Mouse (Mus musculus): ENCODE measurements at regions not wholly inside any gene's neighbourhood (a gene's known extent, or its start where the extent isn't known, plus 50 kb on each side); places are given as distances from the start of the nearest gene placed in this dataset.

DNA sequence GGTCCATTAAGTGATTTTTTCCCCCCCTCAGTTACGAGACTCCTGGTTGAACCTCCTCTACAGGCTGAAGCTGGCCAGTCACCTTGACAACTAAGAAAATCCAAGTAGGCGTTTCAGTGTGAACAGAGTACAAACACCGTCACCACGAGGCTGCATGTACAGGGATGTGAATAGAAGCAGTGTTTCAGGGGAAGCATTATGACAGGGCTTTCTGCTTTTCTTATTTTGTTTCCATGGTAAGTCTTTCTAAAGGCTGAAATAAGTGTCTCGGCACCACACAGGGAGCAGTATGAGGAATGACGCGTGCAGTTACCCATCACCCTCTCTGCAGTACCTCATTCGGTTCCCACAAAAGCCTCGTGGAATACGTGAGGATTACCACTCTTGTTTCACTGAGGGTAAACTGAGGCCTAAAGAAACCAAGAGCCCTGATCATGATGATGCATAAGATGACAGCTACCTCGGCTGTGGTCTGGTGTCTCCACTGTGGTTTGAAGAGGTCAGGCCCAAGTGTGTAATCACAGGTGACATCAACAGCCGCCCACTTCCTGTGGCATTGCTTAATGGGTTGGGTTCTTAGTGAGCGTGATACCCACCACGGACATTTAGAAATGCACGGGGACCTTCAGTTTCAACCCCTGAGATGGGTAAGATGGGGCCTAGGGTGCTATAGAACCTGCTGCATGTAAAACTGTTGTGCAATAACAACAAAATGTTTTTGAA is 230.5 kb downstream of the Foxo1 start:
- no peak for DNase-seq

DNA sequence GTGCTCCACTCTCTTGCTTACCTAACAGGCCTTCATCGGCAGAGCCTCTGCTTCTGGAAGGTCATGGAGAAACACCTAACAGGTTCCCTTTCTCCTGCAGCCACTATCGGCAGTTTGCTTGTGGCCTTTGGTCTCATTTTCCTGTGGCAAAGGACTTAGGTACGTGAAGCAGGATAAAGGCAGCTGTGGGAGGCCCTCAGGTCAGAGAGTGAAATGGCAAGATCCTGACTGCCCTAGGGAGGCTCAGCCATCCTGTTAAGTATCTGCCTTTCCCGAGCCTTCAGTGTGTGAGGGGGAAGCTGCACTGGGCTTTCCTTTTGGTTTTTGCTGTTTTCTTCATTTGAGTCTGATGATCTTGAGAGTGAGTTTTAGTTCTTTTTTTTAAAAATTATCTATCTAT is 228.8 kb downstream of the Foxo1 start:
- no peak for DNase-seq

DNA sequence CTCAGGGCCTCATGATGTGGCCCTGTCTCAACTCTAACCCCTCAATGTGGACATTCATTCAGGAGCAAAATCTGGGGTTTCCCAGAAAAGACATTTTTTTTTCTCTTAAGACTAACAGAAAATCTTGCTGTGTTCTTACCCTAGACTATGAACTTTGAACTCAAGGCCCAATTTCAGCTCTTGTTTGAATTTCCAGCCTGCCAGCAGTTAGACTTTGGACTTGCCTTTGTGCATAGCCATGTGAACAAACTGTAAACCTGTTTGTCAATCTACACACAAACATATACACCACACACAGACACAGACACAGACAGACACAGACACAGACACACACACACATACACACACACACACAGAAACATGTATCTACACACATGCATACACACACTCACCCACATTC is 227.3 kb downstream of the Foxo1 start:
- DNase-seq = no peak

DNA sequence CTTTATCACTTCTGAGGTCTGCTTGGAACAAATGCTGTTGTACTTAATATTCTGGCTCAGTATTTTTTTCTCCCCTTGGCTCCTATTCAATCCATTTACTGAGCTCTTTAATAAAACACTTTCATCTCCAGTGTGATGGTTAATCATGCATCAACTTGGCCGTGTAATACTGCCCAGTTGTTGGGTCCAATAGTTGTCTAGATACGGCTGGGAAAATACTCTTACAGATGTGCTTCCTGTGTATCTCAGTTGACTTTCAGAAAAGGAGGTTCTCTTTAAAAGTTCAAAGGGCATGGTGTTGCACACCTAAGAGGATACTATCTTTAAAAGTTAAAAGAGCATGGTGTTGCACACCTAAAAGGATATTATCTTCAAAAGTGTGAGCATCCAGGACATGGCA is 226.8 kb downstream of the Foxo1 start:
- no peak for DNase-seq

DNA sequence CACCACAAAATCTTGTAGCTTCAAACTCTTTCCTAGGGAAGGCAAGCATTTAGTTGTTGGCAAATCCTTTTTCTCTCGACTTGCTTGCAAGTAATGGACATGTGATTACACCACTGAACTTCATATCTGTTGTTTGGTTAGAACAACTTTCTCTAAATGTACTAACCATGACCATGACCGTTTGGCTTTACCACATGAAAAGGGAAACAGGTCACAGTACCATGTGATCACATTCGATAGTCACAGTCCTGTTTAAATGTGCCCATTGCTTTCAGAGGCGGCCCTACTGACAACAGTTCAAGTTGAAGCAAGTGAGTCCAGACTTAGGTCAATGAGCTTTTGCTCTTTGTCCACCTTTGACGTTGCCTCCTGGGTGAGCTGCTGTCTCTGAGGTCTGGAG is 211.1 kb downstream of the Foxo1 start:
- DNase-seq = no peak

DNA sequence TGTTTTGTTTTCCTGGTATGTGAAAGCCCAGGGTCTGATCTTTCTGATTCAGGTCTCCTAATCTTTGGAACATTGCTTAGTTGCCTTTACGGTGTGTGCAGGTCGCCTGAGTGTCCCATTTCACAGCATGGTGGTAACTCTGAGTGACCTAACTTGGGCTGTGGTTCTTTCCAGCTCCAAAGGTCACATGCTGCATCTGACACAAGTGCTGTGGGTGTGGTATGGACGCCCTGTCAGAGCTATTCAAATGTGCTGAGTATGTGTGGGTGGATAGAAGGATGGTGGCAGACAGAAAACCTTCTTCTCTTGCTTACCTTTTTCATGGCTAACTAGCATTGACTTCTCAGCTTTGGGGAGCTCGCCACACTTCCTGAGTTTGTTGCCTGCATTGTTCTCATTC is 201.8 kb downstream of the Foxo1 start:
- no peak for DNase-seq

DNA sequence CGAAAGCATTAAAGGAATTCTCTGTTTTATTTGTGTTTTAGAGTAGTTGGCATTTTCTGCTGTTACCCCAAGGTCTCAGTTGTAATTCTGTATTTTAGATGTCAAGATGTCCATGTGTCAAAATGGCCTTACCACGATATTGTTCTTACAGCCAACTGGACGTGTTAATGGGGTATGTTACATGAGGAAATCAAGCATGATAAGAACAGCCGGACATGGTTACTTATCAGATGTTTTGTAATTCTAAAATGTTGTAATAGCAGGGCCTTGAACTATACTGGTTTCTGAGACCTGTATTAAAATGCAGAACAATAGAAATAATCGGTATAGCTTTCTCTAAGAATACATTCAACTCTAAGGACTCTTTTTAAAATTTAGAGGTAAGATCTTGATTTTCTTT is 201.3 kb downstream of the Foxo1 start:
- no peak for DNase-seq

DNA sequence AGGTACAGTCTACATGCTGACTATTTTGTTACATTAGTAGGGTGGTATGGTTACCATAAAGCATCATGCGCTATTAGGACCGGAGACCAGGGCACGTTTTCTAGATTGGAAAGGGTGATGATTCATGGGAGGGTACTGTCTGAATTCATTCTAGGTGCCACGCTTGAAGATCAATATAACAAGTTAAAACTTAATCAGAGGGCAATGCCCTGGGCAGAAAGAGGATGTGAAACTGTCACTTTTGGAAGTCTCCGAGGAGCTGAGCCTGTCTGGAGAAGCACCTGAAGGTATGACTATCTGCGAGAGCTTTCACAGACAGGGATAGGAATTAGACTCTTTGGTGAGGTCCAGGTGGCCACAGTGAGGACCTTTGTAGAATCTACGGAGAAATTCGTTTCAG is 200.2 kb downstream of the Foxo1 start:
- DNase-seq = no peak

DNA sequence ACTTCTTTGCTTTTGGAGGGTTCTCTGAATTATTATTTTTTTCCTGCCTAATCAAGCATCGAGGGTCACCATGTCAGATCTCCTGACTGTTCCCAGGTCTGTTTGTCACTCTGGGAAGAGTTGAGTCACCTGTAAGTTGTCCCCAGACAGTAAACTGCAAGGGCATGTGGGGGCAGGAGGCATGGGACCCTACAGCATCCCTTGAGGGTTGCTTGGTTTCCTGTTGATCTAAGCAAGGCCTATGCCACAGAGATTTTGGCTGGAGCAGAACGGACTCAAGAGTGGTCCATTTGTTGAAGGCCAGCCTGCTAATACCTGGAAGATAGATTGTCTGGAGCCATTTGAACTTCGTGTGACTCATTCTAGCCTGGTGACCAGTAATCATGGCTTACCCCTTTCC is 199.7 kb downstream of the Foxo1 start:
- DNase-seq = no peak

DNA sequence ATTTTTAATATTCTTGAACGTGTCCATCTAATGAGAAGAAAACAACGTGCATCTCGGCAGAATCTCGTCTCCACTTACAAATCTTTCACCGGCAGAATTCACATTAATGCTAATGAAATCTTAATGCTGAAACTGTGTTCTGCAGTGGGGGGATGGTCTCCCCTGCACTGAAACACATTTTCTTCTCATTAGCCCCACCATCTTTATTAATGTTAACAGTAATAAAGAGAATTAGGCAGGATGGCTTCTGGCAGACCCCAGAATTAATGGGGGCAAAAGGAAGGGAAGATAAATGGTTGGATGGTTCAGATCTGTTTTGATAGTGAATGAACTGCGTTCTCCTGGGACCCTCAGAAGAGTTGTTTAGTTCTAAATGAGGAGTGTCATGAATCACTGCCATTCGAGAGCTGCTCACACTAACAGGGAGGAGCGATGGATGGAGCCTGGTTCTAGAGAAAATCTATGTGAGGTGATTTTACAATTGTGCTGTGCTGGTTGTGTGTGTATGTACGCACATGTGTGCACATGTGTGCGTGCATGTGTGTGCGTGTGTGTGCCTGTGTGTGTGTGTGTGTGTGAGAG is 198.9 kb downstream of the Foxo1 start:
- no peak for DNase-seq

DNA sequence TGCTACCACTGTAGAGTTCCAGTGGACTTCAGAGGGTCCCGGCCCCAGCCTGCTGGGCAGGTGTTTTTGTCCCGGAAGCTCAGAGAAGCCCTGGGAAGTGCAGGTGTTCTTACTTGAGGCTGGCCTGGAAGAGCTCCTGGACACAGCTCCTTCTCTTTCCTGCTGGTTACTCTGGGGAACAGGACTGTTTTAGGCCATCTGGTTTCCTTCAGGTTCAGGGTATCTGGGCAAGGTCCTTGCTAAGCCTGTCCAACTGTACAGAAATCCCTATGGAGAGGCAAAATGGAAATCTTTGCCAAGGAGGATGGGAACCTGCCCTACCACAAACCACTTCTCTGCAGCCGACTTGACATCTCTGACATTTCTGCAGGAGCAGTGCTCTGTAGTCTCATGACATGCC is 198.4 kb downstream of the Foxo1 start:
- no peak for DNase-seq

DNA sequence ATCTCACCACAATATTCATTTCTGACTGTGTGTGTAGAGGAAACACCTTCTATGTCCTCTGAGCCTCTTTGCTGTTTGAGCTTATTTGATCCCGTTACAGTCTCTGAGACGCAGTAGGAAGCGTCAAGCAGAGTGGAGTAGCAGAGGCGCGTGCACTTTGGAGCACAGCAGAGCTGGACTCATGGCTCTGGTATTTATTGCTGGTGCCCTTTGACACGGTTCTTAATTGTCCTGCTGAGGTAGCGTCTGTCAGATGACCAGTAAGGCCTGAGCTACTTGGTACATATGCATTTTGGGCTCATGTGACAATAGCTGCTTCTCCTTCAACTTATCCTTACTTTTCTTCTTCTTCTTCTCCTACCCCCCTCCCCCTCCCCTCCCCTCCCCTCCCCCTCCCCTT is 195.8 kb downstream of the Foxo1 start:
- DNase-seq = no peak

DNA sequence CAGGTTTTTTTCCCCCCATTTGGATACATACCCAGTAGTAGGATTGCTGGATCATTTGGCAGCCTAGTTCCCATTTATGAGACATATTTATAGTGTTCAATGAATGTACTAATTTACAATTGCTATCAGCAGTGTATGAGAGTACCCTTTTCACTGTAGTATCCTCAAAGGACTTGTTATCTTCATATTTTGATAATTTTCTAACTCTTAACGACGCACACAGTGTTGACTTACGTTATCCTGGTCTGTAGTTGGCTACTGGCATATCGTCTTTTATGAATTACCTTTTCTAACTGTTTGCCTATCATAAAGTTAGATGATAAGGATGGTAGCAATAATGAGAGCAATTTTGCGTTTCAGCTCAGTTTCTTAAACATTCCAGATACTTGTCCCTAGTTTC is 186.8 kb downstream of the Foxo1 start:
- DNase-seq = no peak

DNA sequence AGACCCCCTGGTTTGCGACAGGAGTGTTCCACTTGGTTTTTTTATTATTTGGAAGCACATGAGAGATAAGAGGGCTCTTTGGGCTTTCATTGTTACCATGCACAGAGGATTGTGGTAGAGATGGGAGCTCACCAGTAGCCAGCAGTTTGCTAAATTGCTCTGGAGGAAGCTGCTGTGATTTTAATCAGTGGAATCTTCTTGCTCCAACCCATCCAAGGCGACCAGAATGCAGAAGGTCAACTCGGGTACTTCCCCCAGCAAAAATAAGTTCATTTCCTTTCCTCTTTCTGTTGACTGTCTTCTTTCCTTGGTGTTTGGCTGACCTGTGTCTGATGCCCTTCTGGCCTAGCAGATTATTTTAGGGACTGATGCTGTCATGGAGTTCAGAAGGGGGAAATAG is 184.9 kb downstream of the Foxo1 start:
- DNase-seq = no peak

DNA sequence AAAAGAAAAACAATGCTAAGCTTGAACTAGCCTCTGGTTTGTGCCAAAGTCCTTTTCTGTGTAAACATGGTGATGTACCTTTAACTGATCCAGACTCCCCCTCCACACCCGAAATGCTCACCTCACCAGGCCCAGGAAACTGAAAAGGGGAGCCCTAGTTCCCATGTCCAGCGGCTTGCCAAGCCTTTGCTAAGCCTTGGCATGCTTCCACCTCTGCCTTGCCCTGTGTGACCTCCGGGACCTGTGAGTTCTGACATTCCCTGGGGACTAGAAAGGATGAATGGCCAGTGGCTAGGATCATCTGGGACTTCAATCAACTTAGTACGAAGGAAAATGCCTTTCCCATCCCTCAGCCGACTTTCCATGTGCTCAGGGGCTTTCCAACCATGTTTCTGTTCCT is 184.2 kb downstream of the Foxo1 start:
- DNase-seq = no peak

DNA sequence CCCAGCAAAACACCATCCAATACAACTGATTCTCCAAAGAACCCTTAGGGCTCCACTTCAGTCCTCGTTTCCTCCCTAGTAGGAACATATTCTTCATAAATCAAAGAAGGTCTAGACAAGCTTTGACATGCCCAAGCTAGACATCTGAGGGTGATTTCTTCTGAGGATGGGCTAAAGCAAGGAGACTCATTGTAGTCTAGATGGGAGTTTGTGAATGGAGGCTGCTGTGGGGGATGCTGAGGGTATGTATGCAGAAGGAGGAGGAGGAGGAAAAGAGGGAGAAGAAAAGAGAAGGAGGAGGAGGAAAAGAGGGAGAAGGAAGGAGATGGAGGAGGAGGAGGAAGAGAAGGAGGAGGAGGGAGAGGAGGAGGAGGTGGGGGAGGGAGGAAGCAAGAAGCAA is 178.9 kb downstream of the Foxo1 start:
- no peak for DNase-seq

DNA sequence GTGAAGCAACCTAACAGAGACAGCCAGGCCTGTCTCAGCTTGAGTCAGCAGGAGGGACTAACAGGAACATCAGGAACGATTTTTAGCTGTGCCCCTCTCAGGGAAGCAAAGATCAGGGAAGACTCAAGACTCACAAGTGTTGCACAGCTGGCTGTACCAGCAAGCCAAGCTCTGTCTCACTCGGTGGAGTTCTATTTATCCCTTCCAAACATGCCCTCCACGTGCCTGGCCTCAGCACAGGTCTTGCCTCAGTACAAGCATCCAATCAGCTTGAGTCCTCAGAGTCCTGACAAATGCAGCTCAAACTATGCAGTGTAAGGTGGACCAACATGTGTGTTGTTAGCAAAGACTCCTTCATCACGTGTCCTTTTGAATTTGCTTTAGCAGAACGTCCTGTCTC is 178.4 kb downstream of the Foxo1 start:
- DNase-seq = no peak

DNA sequence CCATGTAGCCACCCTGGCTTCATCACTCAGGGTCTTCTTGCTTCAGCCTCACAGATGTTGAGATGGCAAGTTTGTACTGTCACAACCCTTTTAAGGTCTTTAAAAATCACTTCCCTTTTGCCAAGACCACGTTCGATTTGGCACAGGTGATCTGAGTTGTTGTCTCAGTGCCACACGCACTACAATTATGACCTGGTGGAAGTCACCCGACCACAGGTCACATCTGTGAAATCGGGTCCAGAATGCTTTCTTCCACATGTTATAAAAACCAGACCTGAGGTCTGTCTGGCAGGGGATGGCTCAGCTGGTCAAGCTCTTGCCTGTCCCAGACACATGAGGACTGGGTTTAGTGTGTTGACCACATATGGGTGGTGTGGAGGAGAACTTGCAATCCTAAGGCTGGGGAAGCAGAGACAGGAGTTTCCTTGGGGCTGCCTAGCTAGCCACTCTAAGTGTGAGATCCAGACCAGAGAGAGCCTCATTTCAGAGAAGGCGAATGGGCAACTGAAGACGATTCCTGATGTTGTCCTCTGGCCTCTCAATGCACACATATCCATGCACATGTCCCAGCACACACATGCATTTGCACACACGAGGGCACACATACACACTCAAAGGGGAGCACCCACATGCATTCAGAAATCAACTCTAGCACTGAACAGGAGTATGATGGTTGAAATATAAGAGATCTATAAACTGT is 176.4 kb downstream of the Foxo1 start:
- DNase-seq = no peak

DNA sequence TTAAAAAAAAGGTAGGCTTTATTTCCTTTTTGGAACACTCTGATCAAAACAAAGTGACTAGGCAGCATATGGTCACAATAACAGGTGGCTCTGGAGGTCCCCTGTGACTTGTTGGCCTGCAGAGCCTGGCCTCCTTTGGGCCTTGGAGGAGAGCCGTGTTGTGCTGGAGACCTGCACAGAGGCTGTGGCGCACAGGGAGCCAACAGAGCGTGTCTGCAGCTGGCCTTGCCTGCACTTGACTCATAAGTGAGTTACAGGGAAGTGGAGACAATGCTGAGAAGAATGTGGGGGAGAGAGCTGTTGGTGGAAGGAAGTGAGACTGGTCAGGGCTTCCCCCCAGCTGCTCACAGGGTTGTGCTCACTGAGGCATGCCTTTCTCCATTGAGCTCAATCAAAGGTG is 175.7 kb downstream of the Foxo1 start:
- DNase-seq = peak; percentile 29

DNA sequence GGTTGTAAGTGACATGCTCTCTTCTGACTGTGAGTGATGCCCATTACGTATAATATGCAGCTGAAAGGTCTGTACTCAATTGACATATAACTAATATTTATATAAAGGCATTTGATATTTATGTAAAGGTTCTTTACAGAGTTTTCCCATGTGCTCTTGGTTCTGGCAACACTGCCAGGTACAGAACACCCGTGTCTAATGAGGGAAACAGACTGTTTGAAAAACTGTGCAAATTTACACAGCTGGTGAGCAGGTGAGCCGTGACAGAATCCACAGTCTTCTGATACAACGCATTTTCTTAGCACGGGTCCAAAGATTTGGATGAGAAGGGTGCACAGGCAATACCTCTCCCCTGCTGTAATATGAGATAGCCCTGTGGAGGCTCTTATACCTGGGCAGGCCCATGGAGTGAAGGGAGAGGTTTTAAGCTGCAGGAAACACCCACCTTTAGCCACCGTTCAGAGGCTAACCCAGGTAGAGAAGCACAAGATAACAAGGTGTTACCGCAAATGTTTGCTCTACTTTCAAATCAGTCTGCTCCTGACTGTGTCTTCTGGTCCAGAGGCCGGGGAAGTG is 161.0 kb downstream of the Foxo1 start:
- DNase-seq = no peak

DNA sequence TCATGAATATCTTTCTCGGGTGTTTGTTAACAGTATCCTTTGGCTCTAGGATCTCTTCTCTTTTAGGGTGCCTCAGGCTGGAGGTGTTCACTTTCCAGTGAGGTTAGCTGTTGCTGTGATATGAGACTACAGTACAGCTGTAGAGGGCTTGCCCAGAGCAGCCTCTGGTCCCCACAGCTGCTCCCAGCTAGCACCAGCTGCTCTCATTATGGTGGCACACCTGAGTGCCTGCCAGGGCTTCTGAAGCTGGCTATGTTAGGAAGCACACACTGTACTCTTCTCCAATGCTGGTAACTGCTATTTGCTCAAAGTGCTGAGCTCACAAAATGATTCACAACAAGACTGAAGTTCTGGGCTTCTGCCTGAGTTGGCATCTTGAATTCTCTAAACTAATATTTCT is 154.7 kb downstream of the Foxo1 start:
- DNase-seq = no peak

DNA sequence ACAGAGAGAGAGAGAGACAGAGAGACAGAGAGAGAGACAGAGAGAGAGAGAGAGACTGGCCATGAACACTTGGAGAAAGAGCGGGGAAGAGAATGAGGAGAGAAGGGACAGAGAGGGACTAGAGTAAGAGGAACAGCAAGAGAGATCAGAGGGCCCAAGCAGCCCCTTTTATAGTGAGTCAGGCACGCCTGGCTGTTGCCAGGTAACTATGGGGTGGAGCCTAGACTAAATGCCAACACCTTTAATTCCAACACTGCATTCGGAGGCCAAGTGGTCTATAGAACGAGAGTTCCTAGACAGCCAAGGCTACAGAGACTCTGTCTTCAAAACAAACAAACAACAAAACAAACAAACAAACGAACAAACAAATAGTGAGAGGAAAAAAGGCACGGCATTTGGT is 148.1 kb downstream of the Foxo1 start:
- DNase-seq = no peak

DNA sequence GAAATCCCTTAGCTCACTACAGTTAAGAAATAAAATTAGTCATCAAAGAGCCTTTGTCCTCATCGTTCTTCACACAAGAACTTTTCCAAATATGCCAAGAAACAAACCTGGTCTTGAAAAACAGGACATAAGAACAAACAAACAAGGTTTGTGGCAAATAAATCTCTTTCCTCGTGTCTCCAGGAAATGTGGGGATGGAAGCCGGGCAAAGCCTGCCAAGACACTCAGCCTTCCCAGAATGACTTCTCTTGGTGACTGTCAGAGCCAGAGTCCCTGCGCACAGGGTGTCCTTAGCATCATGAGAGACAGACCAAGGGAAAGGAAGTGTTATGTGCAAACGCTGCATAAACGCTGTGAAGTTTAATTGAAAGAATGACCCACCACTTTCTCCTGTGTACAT is 147.2 kb downstream of the Foxo1 start:
- DNase-seq = no peak

DNA sequence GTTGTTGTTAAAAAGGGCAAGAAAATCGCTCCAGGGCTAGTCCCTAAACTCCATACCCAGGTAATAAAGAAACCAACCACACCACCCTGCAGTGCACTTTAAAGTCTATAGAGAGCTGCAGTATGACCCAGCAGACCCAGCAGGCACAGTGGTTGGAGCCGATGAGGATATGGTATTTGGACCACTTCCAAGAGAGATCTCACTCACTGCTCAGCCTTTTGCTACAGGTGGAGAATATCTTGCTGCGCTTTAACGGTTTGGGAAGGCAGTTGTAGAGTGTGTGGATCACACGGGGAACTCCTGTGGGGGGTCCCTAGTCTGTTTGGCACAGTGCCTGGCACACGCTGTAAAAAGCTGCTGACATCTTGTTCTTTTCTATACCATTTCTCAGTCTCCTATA is 145.9 kb downstream of the Foxo1 start:
- no peak for DNase-seq
